Mouse (Mus musculus): Measurements from ENCODE around the gene Gm45753. TPM values are rescaled to one million over a fixed set of nuclear protein-coding genes. Genes with fewer than 3 reads are reported as not detected.

Gene Gm45753
- total RNA-seq, 2 experiments from 2014 or later, result not detected

Other genes starting within 250 kb of the Gm45753 start
- not detected in 2 replicates for gene Mtnr1a, start 239.3 kb downstream of the Gm45753 start, total RNA-seq (2015)
- gene Mtnr1a, start 239.3 kb downstream of the Gm45753 start, total RNA-seq (2017), result not detected in 2 replicates
- not detected in 2 replicates for gene F11, start 46.4 kb downstream of the Gm45753 start, total RNA-seq (2015)
- not detected in 2 replicates for gene F11, start 46.4 kb downstream of the Gm45753 start, total RNA-seq (2017)
- gene Klkb1, start 13.6 kb downstream of the Gm45753 start, total RNA-seq (2015), result not detected in 2 replicates
- not detected in 2 replicates for gene Klkb1, start 13.6 kb downstream of the Gm45753 start, total RNA-seq (2017)
- gene Cyp4v3, start 24.8 kb upstream of the Gm45753 start, total RNA-seq (2015), result 10.9 and 13.2 TPM in 2 replicates
- 10.9 and 11.6 TPM in 2 replicates for gene Cyp4v3, start 24.8 kb upstream of the Gm45753 start, total RNA-seq (2017)
- 0.17 and 0.32 TPM in 2 replicates for gene Fam149a, start 73.8 kb upstream of the Gm45753 start, total RNA-seq (2015)
- 0.04 and 0.07 TPM in 2 replicates for gene Fam149a, start 73.8 kb upstream of the Gm45753 start, total RNA-seq (2017)
- gene Tlr3, start 102.6 kb upstream of the Gm45753 start, total RNA-seq (2015), result 1.2 and 1.9 TPM in 2 replicates
- 0.24 and 1.6 TPM in 2 replicates for gene Tlr3, start 102.6 kb upstream of the Gm45753 start, total RNA-seq (2017)
- 0.32 TPM in 1 of 2 replicates, not detected in the other for gene Sorbs2, start 199.3 kb upstream of the Gm45753 start, total RNA-seq (2015)
- not detected in 2 replicates for gene Sorbs2, start 199.3 kb upstream of the Gm45753 start, total RNA-seq (2017)

Data from megakaryocyte progenitor cell, adult 5-6 weeks (primary cell).